Mouse (Mus musculus): ENCODE measurements around the gene Tmem53.
"Not testable (repeated sequence)": the region's sequence is repeated elsewhere in the genome, so short reads cannot be mapped to it uniquely, and the experiment has no call there.

DNA sequence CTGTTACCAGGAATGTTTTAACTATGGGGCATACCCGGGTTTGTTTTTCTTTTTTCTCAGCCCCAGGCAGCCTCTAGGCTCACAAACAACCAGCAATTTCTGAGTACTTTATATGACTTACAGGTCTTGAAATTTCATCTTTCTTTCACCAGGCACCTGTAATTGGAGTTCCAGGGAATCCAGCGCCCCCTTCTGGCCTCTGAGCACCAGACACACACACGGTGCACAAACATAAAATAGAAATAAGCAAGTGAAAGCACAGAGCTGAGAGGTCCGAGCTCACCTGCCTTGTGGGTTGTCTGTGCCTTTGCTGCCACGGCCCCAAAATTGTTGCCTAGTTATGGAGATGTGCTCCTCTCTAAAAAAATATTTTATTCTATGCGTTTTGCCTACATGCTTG lies 8.2 kb downstream of the Tmem53 start:
- TF ChIP-seq CTCF (IDR thresholded peaks at IDR 0.05; ENCODE audit: low read depth): peak; percentile 30
- not testable (repeated sequence) for TF ChIP-seq EP300 (optimal IDR thresholded peaks at IDR 0.05)
